Mouse (Mus musculus): Measurements from ENCODE around the gene Prune1. TPM values are rescaled to one million over a fixed set of nuclear protein-coding genes. Genes with fewer than 3 reads are reported as not detected.

Gene Prune1
- polyA plus RNA-seq, 1 experiment from 2014 or later: 29.8 TPM

GRCm38 (mm10) chr3:95229781-95230494 is 51.9 kb downstream of the Prune1 start:
- H3K4me3 ChIP-seq (ENCODE audit: control insufficient read depth in 1 of 2, insufficient read depth in 1 of 2, low read depth in 1 of 2, low read length in 2 of 2): peak overlapping the region; percentile 67 to 95
- peak overlapping the region; percentile 87 to 97 for H3K27ac ChIP-seq (replicated peaks in 1 of 2; ENCODE audit: control insufficient read depth in 1 of 2, insufficient read depth in 1 of 2, low read depth in 2 of 2, low read length in 2 of 2)
- H3K4me1 ChIP-seq (ENCODE audit: control insufficient read depth in 2 of 2, insufficient read depth in 2 of 2, low read length in 2 of 2): peaks cover 17 to 36% of the 10 kb centered on the region in 2 experiments
- H3K27me3 ChIP-seq (ENCODE audit: control insufficient read depth, insufficient read depth, low read length): no peaks in the 10 kb centered on the region
- H3K9me3 ChIP-seq (ENCODE audit: control insufficient read depth, low read length): no peaks in the 10 kb centered on the region
- peaks cover 41% of the 10 kb centered on the region for H3K36me3 ChIP-seq (ENCODE audit: control insufficient read depth, insufficient read depth, low read length)
- 8% methylated on average over 13 of the region's 13 CpGs for WGBS
- peak overlapping the region; percentile 97 for H3K9ac ChIP-seq (ENCODE audit: low read length)
- H3K4me2 ChIP-seq (ENCODE audit: low read length): peak overlapping the region; percentile 77
- ATAC-seq (ENCODE audit: insufficient number of reproducible peaks, insufficient read depth, low FRiP score, low read depth): peak; percentile 34

- Histone ChIP-seq H3K4me2 (ENCODE audit: low read length) (peak overlapping the region; percentile 77), H3K27me3 (ENCODE audit: control insufficient read depth, insufficient read depth, low read length) (no peaks in the 10 kb centered on the region), H3K9ac (ENCODE audit: low read length) (peak overlapping the region; percentile 97), H3K4me1 (ENCODE audit: control insufficient read depth in 2 of 2, insufficient read depth in 2 of 2, low read length in 2 of 2) (peaks cover 20 to 44% of the 10 kb centered on the region in 2 experiments), H3K27ac (replicated peaks in 1 of 2; ENCODE audit: control insufficient read depth in 1 of 2, insufficient read depth in 1 of 2, low read depth in 2 of 2, low read length in 2 of 2) (peak overlapping the region; percentile 87 to 97), H3K4me3 (ENCODE audit: control insufficient read depth in 1 of 2, insufficient read depth in 1 of 2, low read depth in 1 of 2, low read length in 2 of 2) (peak overlapping the region; percentile 67 to 95), H3K36me3 (ENCODE audit: control insufficient read depth, insufficient read depth, low read length) (peaks cover 33% of the 10 kb centered on the region), H3K9me3 (ENCODE audit: control insufficient read depth, low read length) (no peaks in the 10 kb centered on the region)
- 0 out of 2 replicates have a peak, but pooled peaks have one; percentile 1 for ATAC-seq (ENCODE audit: insufficient number of reproducible peaks, insufficient read depth, low FRiP score, low read depth)
- under 1% methylated on average over 41 of the region's 43 CpGs for WGBS
These were observed 52.7 kb downstream of the Prune1 start for GRCm38 (mm10) chr3:95228894-95229780.

- under 1% methylated on average over 63 of the region's 64 CpGs for WGBS
- Histone ChIP-seq H3K9me3 (ENCODE audit: control insufficient read depth, low read length) (no peaks in the 10 kb centered on the region), H3K4me3 (ENCODE audit: control insufficient read depth in 1 of 2, insufficient read depth in 1 of 2, low read depth in 1 of 2, low read length in 2 of 2) (peak within 1 kb of the TSS; percentile 67 to 95), H3K9ac (ENCODE audit: low read length) (peak within 1 kb of the TSS; percentile 97), H3K36me3 (ENCODE audit: control insufficient read depth, insufficient read depth, low read length) (peaks cover 30% of the 10 kb centered on the region), H3K4me2 (ENCODE audit: low read length) (peak within 1 kb of the TSS; percentile 77), H3K27me3 (ENCODE audit: control insufficient read depth, insufficient read depth, low read length) (no peaks in the 10 kb centered on the region), H3K27ac (replicated peaks in 1 of 2; ENCODE audit: control insufficient read depth in 1 of 2, insufficient read depth in 1 of 2, low read depth in 2 of 2, low read length in 2 of 2) (peak within 1 kb of the TSS; percentile 87 to 97), H3K4me1 (ENCODE audit: control insufficient read depth in 2 of 2, insufficient read depth in 2 of 2, low read length in 2 of 2) (peaks cover 20 to 48% of the 10 kb centered on the region in 2 experiments)
- ATAC-seq (ENCODE audit: insufficient number of reproducible peaks, insufficient read depth, low FRiP score, low read depth): peak; percentile 89
These were observed 53.6 kb downstream of the Prune1 start, which contains the start of gene Cdc42se1 for GRCm38 (mm10) chr3:95228148-95228893. Gene Cdc42se1 (plus strand): TSS chr3:95228732.

GRCm38 (mm10) chr3:95227214-95227613 is 54.7 kb downstream of the Prune1 start:
- WGBS: 35% methylated on average over 1 of the region's 1 CpGs
- Histone ChIP-seq H3K4me3 (ENCODE audit: control insufficient read depth in 1 of 2, insufficient read depth in 1 of 2, low read depth in 1 of 2, low read length in 2 of 2) (peak overlapping the region; percentile 20 to 95; a peak in 3 of 4 replicates), H3K27me3 (ENCODE audit: control insufficient read depth, insufficient read depth, low read length) (no peaks in the 10 kb centered on the region), H3K36me3 (ENCODE audit: control insufficient read depth, insufficient read depth, low read length) (peaks cover 28% of the 10 kb centered on the region), H3K4me1 (ENCODE audit: control insufficient read depth in 2 of 2, insufficient read depth in 2 of 2, low read length in 2 of 2) (peaks cover 18 to 44% of the 10 kb centered on the region in 2 experiments), H3K4me2 (ENCODE audit: low read length) (peak overlapping the region; percentile 77), H3K9me3 (ENCODE audit: control insufficient read depth, low read length) (no peaks in the 10 kb centered on the region), H3K9ac (ENCODE audit: low read length) (peak overlapping the region; percentile 97), H3K27ac (replicated peaks in 1 of 2; ENCODE audit: control insufficient read depth in 1 of 2, insufficient read depth in 1 of 2, low read depth in 2 of 2, low read length in 2 of 2) (no peak overlapping the region; a peak in 1 of 4 replicates)
- no peak for ATAC-seq (ENCODE audit: insufficient number of reproducible peaks, insufficient read depth, low FRiP score, low read depth)

- no peaks in the 10 kb centered on the region for H3K27me3 ChIP-seq (ENCODE audit: control insufficient read depth, insufficient read depth, low read length)
- ATAC-seq (ENCODE audit: insufficient number of reproducible peaks, insufficient read depth, low FRiP score, low read depth): no peak
- H3K9me3 ChIP-seq (ENCODE audit: control insufficient read depth, low read length): no peaks in the 10 kb centered on the region
- H3K27ac ChIP-seq (replicated peaks in 1 of 2; ENCODE audit: control insufficient read depth in 1 of 2, insufficient read depth in 1 of 2, low read depth in 2 of 2, low read length in 2 of 2): no peak overlapping the region
- H3K4me3 ChIP-seq (ENCODE audit: control insufficient read depth in 1 of 2, insufficient read depth in 1 of 2, low read depth in 1 of 2, low read length in 2 of 2): no peak overlapping the region
- H3K4me1 ChIP-seq (ENCODE audit: control insufficient read depth in 2 of 2, insufficient read depth in 2 of 2, low read length in 2 of 2): peaks cover 3 to 18% of the 10 kb centered on the region in 2 experiments
- H3K4me2 ChIP-seq (ENCODE audit: low read length): no peak overlapping the region
- peak overlapping the region; percentile 28; the same call in 1 of the 2 replicates for H3K9ac ChIP-seq (ENCODE audit: low read length)
- WGBS: 30% methylated on average over 6 of the region's 6 CpGs
- peaks cover 42% of the 10 kb centered on the region for H3K36me3 ChIP-seq (ENCODE audit: control insufficient read depth, insufficient read depth, low read length)
These were observed 57.6 kb downstream of the Prune1 start for GRCm38 (mm10) chr3:95224295-95224694.

- H3K9ac ChIP-seq (ENCODE audit: low read length): no peak overlapping the region
- no peak for ATAC-seq (ENCODE audit: insufficient number of reproducible peaks, insufficient read depth, low FRiP score, low read depth)
These were observed 58.8 kb downstream of the Prune1 start for GRCm38 (mm10) chr3:95223041-95223440.

More at GRCm38 (mm10) chr3:95223041-95223440, 58.8 kb downstream of the Prune1 start:
- no peak overlapping the region for H3K4me2 ChIP-seq (ENCODE audit: low read length)
- WGBS: 84% methylated on average over 2 of the region's 2 CpGs
- no peaks in the 10 kb centered on the region for H3K9me3 ChIP-seq (ENCODE audit: control insufficient read depth, low read length)
- no peak overlapping the region for H3K4me3 ChIP-seq (ENCODE audit: control insufficient read depth in 1 of 2, insufficient read depth in 1 of 2, low read depth in 1 of 2, low read length in 2 of 2)
- peaks cover 3 to 24% of the 10 kb centered on the region in 2 experiments for H3K4me1 ChIP-seq (ENCODE audit: control insufficient read depth in 2 of 2, insufficient read depth in 2 of 2, low read length in 2 of 2)
- no peak overlapping the region for H3K27ac ChIP-seq (replicated peaks in 1 of 2; ENCODE audit: control insufficient read depth in 1 of 2, insufficient read depth in 1 of 2, low read depth in 2 of 2, low read length in 2 of 2)
- peaks cover 45% of the 10 kb centered on the region for H3K36me3 ChIP-seq (ENCODE audit: control insufficient read depth, insufficient read depth, low read length)
- H3K27me3 ChIP-seq (ENCODE audit: control insufficient read depth, insufficient read depth, low read length): no peaks in the 10 kb centered on the region
